Mouse (Mus musculus) liver, postnatal 0 days (tissue): ENCODE results near the gene Pitpnm2. TPM values are rescaled to one million over a fixed set of nuclear protein-coding genes. Genes with fewer than 3 reads are reported as not detected.

ENCODE experiments used
- ATAC-seq: fragments of 200-750 bp; cut with Nextera tagmentation; 2 replicates; pipeline ENCODE4 v1.8.0; 2017; ENCODE audit warnings: mild to moderate bottlenecking, moderate library complexity
- DNase-seq: peaks from one replicate; pipeline ENCODE4 v3.0.0-alpha.2; 2016
- H3K27ac ChIP-seq: fragments of 300-500 bp; sonication (generic); 2 replicates; pipeline ENCODE4 v1.5.1; 2014; ENCODE audit warnings: antibody characterized with exemption, moderate library complexity, mild to moderate bottlenecking, low read depth
- H3K27me3 ChIP-seq: fragments of 300-500 bp; sonication (generic); 2 replicates; pipeline ENCODE4 v1.6.1; 2014; ENCODE audit warnings: low read length, control low read depth, mixed read lengths; ENCODE audit not compliant: insufficient read depth
- H3K36me3 ChIP-seq: fragments of 300-500 bp; sonication (generic); replicated peaks from 2 replicates; pipeline ENCODE4 v1.6.1; 2014; ENCODE audit warnings: mild to moderate bottlenecking, control low read depth, low read length, moderate library complexity, mixed read lengths; ENCODE audit not compliant: insufficient read depth
- H3K4me1 ChIP-seq: fragments of 300-500 bp; sonication (generic); 2 replicates; pipeline ENCODE4 v1.6.1; 2014; ENCODE audit warnings: antibody characterized with exemption, mild to moderate bottlenecking, control low read depth; ENCODE audit not compliant: insufficient read depth
- H3K4me2 ChIP-seq: fragments of 300-500 bp; sonication (generic); 2 replicates; pipeline ENCODE4 v1.6.1; 2014; ENCODE audit warnings: low read depth, mild to moderate bottlenecking, low read length, moderate library complexity, mixed read lengths
- H3K4me3 ChIP-seq: fragments of 300-500 bp; sonication (generic); 2 replicates; pipeline ENCODE4 v1.5.1; 2014; ENCODE audit warnings: low read depth, low read length
- H3K9ac ChIP-seq: fragments of 300-500 bp; sonication (generic); replicated peaks from 2 replicates; pipeline ENCODE4 v1.6.1; 2014; ENCODE audit warnings: mild to moderate bottlenecking, moderate library complexity
- H3K9me3 ChIP-seq: fragments of 300-500 bp; sonication (generic); 2 replicates; pipeline ENCODE4 v1.6.1; 2016; ENCODE audit warnings: mild to moderate bottlenecking, control low read depth, low read length, mixed read lengths
- CTCF ChIP-seq: sonication (generic); IDR thresholded peaks from 2 replicates; pipeline ENCODE4 v1.5.1; 2016; ENCODE audit warnings: antibody characterized with exemption, low read depth
- EP300 ChIP-seq: IDR thresholded peaks from 2 replicates; pipeline ENCODE4 v1.6.1; 2016; ENCODE audit warnings: antibody characterized with exemption, low read depth, mild to moderate bottlenecking
- WGBS: fragments of 180-500 bp; shearing (Covaris S2); extraction: QIAGEN DNeasy Blood & Tissue Kit; methylation state at CpG from one replicate; pipeline ENCODE4 v1.1.7; 2014; ENCODE audit not compliant: insufficient replicate concordance; 5-methylcytosine and 5-hydroxymethylcytosine counted together
- polyA plus RNA-seq: library from polyadenylated mRNA; unstranded; fragments of >200 nt; fragmentation: Nextera tagmentation; extraction: Ambion mirVana; gene quantifications from 2 replicates; pipeline ENCODE4 v1.2.1, GENCODE M21; 2015

Pitpnm2 gene
- polyA plus RNA-seq, 1 experiment from 2014 or later = 2.4 TPM

- Histone ChIP-seq H3K27me3 (no peaks in the 10 kb centered on the region), H3K4me3 (no peak overlapping the region), H3K4me2 (no peak overlapping the region), H3K4me1 (peaks cover 40% of the 10 kb centered on the region), H3K27ac (no peak overlapping the region; the same call in 1 of the 2 replicates), H3K36me3 (peaks cover 5% of the 10 kb centered on the region; the same call in 1 of the 2 replicates), H3K9me3 (no peaks in the 10 kb centered on the region), H3K9ac (no peak overlapping the region)
- TF ChIP-seq EP300 = no peak
- no peak for TF ChIP-seq CTCF
- no peak for ATAC-seq
- DNase-seq = no peak
- WGBS = 87% methylated on average over 8 of the region's 8 CpGs
Observed at GRCm38 (mm10) chr5:124244449-124244848, 5.1 kb downstream of the Pitpnm2 start.

GRCm38 (mm10) chr5:124243236-124243901 is 6.2 kb downstream of the Pitpnm2 start:
- Histone ChIP-seq H3K4me2 (no peak overlapping the region), H3K4me1 (peaks cover 44% of the 10 kb centered on the region), H3K27ac (no peak overlapping the region), H3K9ac (no peak overlapping the region), H3K9me3 (no peaks in the 10 kb centered on the region), H3K36me3 (peaks cover 5% of the 10 kb centered on the region; the same call in 1 of the 2 replicates), H3K4me3 (no peak overlapping the region), H3K27me3 (no peaks in the 10 kb centered on the region)
- TF ChIP-seq EP300 (no peak), CTCF (no peak)
- DNase-seq (no peak), ATAC-seq (no peak)
- WGBS = 86% methylated on average over 9 of the region's 9 CpGs

DNA sequence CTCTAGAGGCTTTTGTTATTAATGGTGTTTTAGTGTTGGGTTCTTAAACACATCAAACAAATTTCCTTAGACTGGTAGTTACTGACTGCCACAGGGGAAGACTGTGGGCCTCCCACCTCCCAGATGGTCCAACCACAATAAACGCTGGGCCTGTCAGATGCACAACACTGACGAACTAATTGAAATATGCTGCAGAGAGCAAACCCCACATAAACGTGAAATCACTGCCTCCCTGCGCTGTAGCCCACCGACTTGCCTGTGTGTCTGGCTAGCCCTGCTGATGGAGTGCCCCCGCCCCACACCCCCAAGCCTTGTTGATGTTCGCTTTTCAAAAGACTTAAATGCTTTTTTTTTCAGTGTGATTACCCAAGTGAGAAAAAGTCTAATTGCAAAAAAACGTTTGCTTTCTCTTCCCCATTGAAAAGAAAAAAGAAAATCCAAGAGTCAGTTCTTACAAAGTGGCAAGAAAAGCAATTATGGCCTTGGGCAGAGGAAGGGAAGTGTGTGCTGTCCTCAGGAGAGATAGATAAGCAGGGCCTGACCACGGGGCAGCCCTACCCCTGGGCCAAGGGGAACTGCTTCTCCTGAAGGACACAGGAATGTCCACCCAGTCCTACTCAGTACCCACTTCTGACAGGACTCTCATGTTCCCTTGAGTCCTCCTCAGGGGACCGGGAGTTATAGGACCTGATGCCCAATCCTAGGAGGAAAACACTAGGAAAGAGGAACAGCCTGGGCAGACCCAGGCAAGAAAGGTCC is 7.7 kb downstream of the Pitpnm2 start:
- peak overlapping the region; percentile 44 for H3K27ac ChIP-seq
- DNase-seq = no peak
- WGBS = 41% methylated on average over 10 of the region's 10 CpGs
- 0 out of 2 replicates have a peak overlapping the region, but pooled peaks have one; percentile 6 for H3K4me2 ChIP-seq
- H3K27me3 ChIP-seq = no peaks in the 10 kb centered on the region
- H3K36me3 ChIP-seq = peaks cover 3% of the 10 kb centered on the region; the same call in 1 of the 2 replicates
- peaks cover 44% of the 10 kb centered on the region for H3K4me1 ChIP-seq
- H3K9ac ChIP-seq = no peak overlapping the region
- ATAC-seq = no peak
- TF ChIP-seq EP300 (no peak), CTCF (no peak)
- H3K9me3 ChIP-seq = no peaks in the 10 kb centered on the region
- no peak overlapping the region for H3K4me3 ChIP-seq

- Histone ChIP-seq H3K4me3 (no peak overlapping the region), H3K4me2 (no peak overlapping the region), H3K36me3 (peaks cover 3% of the 10 kb centered on the region; the same call in 1 of the 2 replicates), H3K9me3 (no peaks in the 10 kb centered on the region), H3K27me3 (no peaks in the 10 kb centered on the region), H3K27ac (peak overlapping the region; percentile 29; the same call in 1 of the 2 replicates), H3K4me1 (peaks cover 50% of the 10 kb centered on the region), H3K9ac (no peak overlapping the region)
- ATAC-seq (peak; percentile 16; the same call in 1 of the 2 replicates), DNase-seq (no peak)
- 54% methylated on average over 22 of the region's 22 CpGs for WGBS
- TF ChIP-seq CTCF (no peak), EP300 (no peak)
Observed at GRCm38 (mm10) chr5:124240841-124241685, 8.5 kb downstream of the Pitpnm2 start.

DNA sequence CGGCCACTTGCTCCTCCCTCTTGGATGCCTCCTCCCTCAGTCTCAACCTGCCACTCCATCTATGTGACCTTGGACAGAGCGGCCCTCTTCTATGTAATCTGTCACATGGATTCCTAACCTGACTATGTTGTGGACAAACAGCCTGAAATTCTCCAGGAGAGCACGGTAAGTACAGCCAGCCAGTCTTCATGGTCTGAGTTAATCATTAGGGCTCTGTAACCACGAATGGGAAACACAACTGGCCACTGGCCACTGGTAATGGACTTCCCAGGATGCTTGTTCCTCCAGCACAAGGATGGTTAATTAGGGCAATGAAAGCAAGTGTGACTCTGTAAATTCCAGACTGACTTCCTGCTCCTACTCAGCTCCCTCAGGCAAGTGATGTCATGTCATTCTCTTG is 13.4 kb downstream of the Pitpnm2 start:
- Histone ChIP-seq H3K4me2 (no peak overlapping the region), H3K27ac (peak overlapping the region; percentile 95), H3K4me1 (peaks cover 74% of the 10 kb centered on the region), H3K27me3 (no peaks in the 10 kb centered on the region), H3K9ac (no peak overlapping the region; the same call in 1 of the 2 replicates), H3K4me3 (no peak overlapping the region), H3K9me3 (no peaks in the 10 kb centered on the region), H3K36me3 (no peaks in the 10 kb centered on the region)
- ATAC-seq = peak; percentile 81
- TF ChIP-seq EP300 (peak; percentile 68), CTCF (no peak)
- DNase-seq = no peak
- 63% methylated on average over 4 of the region's 4 CpGs for WGBS

GRCm38 (mm10) chr5:124234778-124235177 is 14.8 kb downstream of the Pitpnm2 start:
- H3K4me1 ChIP-seq = peaks cover 71% of the 10 kb centered on the region
- DNase-seq (no peak), ATAC-seq (no peak)
- H3K4me3 ChIP-seq = no peak overlapping the region
- no peaks in the 10 kb centered on the region for H3K9me3 ChIP-seq
- H3K36me3 ChIP-seq = no peaks in the 10 kb centered on the region
- H3K27me3 ChIP-seq = no peaks in the 10 kb centered on the region
- 86% methylated on average over 6 of the region's 6 CpGs for WGBS
- TF ChIP-seq EP300 = no peak
- TF ChIP-seq CTCF = no peak
- peak overlapping the region; percentile 42; the same call in 1 of the 2 replicates for H3K9ac ChIP-seq
- H3K27ac ChIP-seq = peak overlapping the region; percentile 95
- H3K4me2 ChIP-seq = no peak overlapping the region
